Mouse (Mus musculus) spleen, adult 2 months (tissue): ENCODE data around the gene Slc27a2. TPM values are rescaled to one million over a fixed set of nuclear protein-coding genes. Genes with fewer than 3 reads are reported as not detected.

Experiments used
- DNase-seq, 2 experiments: peaks; one replicate each; pipeline versions ENCODE4 v3.0.0 to v3.0.0-alpha.2; 2012 to 2021; ENCODE audit warnings: low spot score in 2 of 2, low read depth in 1 of 2
- H3K27ac ChIP-seq: fragments of 200-500 bp; 2 replicates; pipeline ENCODE4 v1.5.1; 2012; ENCODE audit warnings: low read length, inconsistent platforms; ENCODE audit not compliant: insufficient read depth
- H3K27me3 ChIP-seq: fragments of 200-500 bp; 2 replicates; pipeline ENCODE4 v1.6.1; 2012; ENCODE audit warnings: mild to moderate bottlenecking, moderate library complexity, low read length, inconsistent platforms; ENCODE audit not compliant: control insufficient read depth, insufficient read depth
- H3K36me3 ChIP-seq: fragments of 200-500 bp; 2 replicates; pipeline ENCODE4 v1.6.1; 2012; ENCODE audit warnings: mild to moderate bottlenecking, low read length, inconsistent platforms; ENCODE audit not compliant: control insufficient read depth, insufficient read depth
- H3K4me1 ChIP-seq: fragments of 200-500 bp; 2 replicates; pipeline ENCODE4 v1.6.1; 2011; ENCODE audit warnings: inconsistent platforms; ENCODE audit not compliant: control insufficient read depth, insufficient read depth, insufficient read length
- H3K4me3 ChIP-seq: fragments of 200-500 bp; 2 replicates; pipeline ENCODE4 v1.5.1; 2011; ENCODE audit warnings: mild to moderate bottlenecking, inconsistent platforms; ENCODE audit not compliant: insufficient read depth, insufficient read length; ENCODE audit errors: extremely low read depth
- CTCF ChIP-seq: fragments of 200-500 bp; IDR thresholded peaks from 2 replicates; pipeline ENCODE4 v1.5.1; 2011; ENCODE audit warnings: mild to moderate bottlenecking, inconsistent platforms; ENCODE audit not compliant: insufficient read depth, insufficient read length, insufficient replicate concordance; ENCODE audit errors: extremely low read depth
- POLR2A ChIP-seq: fragments of 200-500 bp; IDR thresholded peaks from 2 replicates; pipeline ENCODE4 v1.6.1; 2011; ENCODE audit warnings: low read depth, low read length, inconsistent platforms
- WGBS: fragments of 180-500 bp; shearing (Covaris S2); methylation state at CpG from one replicate; pipeline ENCODE4 v1.1.7; 2018; 5-methylcytosine and 5-hydroxymethylcytosine counted together
- polyA plus RNA-seq: library from polyadenylated mRNA; depleted of rRNA; stranded (reverse); fragments of >200 nt; gene quantifications from 2 replicates; pipeline ENCODE4 v1.2.3, GENCODE M21; 2012

Gene Slc27a2
- polyA plus RNA-seq, 1 experiment, result 0.57 TPM

DNA sequence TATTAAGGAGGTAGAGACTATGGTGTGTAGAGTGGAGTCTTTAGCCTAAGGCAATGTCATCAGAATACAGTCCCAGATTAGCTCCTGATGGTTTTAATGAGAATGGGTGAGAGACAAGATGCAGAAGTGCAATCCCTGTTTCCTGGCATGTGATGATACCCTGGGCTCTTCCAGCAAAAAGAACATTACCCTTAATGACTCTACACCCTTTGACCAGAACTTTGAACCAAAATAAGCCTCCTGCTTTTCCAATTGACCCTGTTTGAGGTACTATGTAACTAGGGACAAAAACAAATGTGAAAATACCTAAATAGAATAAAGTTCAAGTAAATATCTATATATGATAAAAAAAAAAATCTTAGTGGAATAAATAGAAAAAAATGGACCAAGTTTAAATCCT, 14.6 kb upstream of the Slc27a2 start:
- Histone ChIP-seq H3K4me3 (no peak overlapping the region), H3K27ac (no peak overlapping the region), H3K4me1 (no peaks in the 10 kb centered on the region), H3K27me3 (no peaks in the 10 kb centered on the region), H3K36me3 (no peaks in the 10 kb centered on the region)
- TF ChIP-seq CTCF, result no peak
- TF ChIP-seq POLR2A, result no peak
- DNase-seq, result no peak

DNA sequence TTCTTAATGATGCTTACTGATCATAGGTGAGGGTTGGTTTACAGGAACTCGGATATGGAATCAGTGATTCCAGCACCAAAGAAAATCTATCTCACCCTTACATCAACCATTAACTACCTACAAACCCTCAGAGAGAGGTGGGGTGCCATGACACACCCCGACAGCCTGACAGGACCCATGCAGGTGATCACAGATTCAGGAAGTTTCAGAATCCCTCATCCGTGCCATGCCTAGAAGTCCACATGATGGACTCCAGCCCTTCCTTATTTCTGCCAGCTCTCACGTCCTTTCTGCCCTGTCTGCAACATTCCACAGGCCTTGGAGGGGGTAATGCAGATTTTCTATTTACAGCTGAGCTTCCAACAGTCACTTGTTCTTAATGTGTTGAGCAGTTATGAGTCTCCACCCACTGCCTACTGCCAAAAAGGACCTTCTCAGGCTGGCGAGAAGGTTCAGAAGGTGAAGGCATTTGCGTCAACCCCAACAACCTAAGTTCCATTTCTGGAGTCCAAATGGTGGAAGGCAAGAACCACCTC, 11.7 kb upstream of the Slc27a2 start:
- Histone ChIP-seq H3K36me3 (no peaks in the 10 kb centered on the region), H3K27ac (no peak overlapping the region), H3K4me1 (no peaks in the 10 kb centered on the region), H3K27me3 (no peaks in the 10 kb centered on the region), H3K4me3 (no peak overlapping the region)
- WGBS, result 86% methylated on average over 6 of the region's 6 CpGs
- no peak for DNase-seq
- TF ChIP-seq POLR2A, result no peak
- no peak for TF ChIP-seq CTCF

DNA sequence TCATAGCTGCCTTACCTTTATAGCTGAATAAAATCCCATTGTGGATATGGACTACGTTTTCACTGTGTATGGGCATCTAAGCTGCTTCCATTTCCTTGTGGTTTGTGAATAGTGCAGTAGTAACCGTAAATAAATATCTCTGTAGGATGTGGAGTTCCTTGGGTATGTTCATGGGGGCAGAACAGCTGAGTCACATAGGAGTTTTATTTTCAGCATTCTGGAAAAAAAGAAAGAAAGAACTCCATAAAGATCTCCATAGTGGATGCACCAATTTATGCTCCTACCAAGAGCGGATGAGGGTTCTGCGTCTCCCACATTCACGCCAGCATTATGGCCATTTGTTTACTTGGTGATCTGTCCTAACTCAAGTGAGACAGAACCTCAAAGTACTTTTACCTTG, 10.0 kb upstream of the Slc27a2 start:
- H3K4me1 ChIP-seq, result no peaks in the 10 kb centered on the region

DNA sequence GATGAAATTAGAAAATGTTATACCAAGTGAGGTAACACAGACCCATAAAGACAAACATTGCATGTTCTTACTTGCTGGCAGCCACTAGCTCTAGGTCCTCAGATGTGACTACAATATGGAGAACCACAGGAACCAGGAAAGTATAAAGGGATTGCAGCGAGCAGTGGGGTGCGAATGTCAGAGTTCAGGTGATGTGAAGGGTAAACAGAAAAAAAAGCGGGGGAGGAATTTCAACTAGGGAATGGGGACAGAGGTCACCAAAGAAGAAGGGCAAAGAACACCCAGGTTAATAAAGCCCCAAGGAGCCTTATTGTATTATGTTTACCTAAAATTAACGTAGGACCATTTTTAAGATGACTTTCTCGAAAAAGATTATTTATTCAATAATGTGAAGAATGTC, 6.9 kb upstream of the Slc27a2 start:
- TF ChIP-seq POLR2A (no peak), CTCF (no peak)
- Histone ChIP-seq H3K4me1 (no peaks in the 10 kb centered on the region), H3K4me3 (no peak overlapping the region), H3K27ac (no peak overlapping the region), H3K27me3 (no peaks in the 10 kb centered on the region), H3K36me3 (no peaks in the 10 kb centered on the region)
- no peak for DNase-seq
- WGBS, result 91% methylated on average over 5 of the region's 5 CpGs

More for the DNA sequence above, 10.0 kb upstream of the Slc27a2 start:
- no peaks in the 10 kb centered on the region for H3K27me3 ChIP-seq
- H3K36me3 ChIP-seq, result no peaks in the 10 kb centered on the region
- no peak for TF ChIP-seq POLR2A
- no peak for TF ChIP-seq CTCF
- no peak overlapping the region for H3K4me3 ChIP-seq
- 80% methylated on average over 5 of the region's 5 CpGs for WGBS
- no peak overlapping the region for H3K27ac ChIP-seq
- DNase-seq, result no peak

DNA sequence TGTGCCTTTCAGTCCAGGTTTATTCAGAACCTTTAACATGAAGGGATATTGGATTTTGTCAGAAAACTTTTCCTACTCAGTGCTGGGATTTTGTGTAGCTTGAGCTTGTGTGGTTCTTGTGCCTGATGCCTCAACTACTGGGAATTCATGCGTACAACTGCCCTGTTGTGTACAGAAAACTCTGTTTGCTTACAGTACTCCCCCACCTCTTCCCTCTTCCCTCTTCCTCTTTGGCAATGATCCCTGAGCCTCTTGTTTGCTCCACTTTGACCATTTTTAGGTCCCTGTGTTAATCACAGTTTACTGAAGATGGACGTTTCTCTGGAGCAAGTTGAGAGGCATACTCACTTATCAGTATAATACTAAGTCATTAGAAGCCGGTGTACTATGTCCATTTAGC, 5.8 kb upstream of the Slc27a2 start:
- TF ChIP-seq CTCF, result no peak
- TF ChIP-seq POLR2A, result no peak
- 83% methylated on average over 3 of the region's 3 CpGs for WGBS
- Histone ChIP-seq H3K4me1 (no peaks in the 10 kb centered on the region), H3K4me3 (no peak overlapping the region), H3K27ac (no peak overlapping the region), H3K27me3 (no peaks in the 10 kb centered on the region), H3K36me3 (no peaks in the 10 kb centered on the region)
- DNase-seq, result no peak

DNA sequence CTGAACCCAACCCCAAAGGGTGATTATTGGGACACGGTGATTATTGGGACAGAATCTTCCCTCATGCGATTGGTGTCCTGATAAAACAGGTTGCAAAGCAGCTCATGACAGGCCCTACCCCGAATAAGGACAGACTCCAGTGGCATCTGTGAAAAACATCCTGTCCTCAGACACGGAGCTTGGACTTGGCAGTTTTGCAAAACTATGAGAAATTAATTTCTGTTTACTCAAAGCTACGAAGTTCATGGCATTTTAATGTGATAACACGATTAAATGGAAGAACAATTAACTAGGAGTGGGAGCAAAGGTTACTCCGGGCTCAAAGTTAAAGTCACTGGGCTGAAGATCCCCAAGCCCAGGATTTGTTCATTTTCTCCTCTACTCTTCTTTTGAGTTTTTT, 2.5 kb upstream of the Slc27a2 start:
- no peak for DNase-seq

DNA sequence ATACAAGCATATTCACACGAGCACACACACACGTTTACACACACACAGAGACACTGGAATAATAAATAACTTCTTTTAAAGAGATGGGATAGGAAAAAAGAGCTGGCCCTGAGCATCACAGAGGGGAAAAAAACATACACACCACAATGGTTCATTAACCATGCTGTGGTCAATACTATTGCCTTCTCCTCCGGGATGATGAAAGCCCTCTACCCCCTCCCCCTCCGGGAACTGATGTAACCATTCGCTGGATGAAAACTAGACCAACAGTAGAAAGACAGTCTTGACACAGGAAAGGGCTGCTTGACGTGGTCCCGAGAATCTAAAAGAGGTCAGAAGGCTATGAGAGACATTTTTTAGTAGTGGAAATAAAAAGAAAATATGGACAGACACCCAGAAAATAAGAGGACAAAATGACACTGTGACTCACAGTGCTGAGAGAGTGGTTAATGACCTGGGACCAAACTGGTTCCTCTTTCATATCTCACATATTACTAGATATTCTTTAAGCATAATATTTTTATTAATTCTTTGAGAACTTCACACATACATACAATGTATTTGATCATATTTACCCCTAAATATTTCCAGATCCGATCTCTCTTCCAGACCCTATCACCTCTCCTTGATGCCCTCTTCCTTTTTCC, 840 bp upstream of the Slc27a2 start:
- peaks cover 5% of the 10 kb centered on the region; the same call in 1 of the 2 replicates for H3K27me3 ChIP-seq
- H3K4me1 ChIP-seq, result peaks cover 8% of the 10 kb centered on the region
- no peak overlapping the region for H3K27ac ChIP-seq
- no peak for DNase-seq
- WGBS, result 69% methylated on average over 8 of the region's 8 CpGs
- no peaks in the 10 kb centered on the region for H3K36me3 ChIP-seq
- TF ChIP-seq CTCF, result no peak
- no peak for TF ChIP-seq POLR2A
- H3K4me3 ChIP-seq, result no peak overlapping the region

More for the DNA sequence above, 2.5 kb upstream of the Slc27a2 start:
- no peak for TF ChIP-seq CTCF
- TF ChIP-seq POLR2A, result no peak
- H3K4me1 ChIP-seq, result peaks cover 8% of the 10 kb centered on the region
- 76% methylated on average over 7 of the region's 7 CpGs for WGBS
- no peaks in the 10 kb centered on the region for H3K36me3 ChIP-seq
- no peak overlapping the region for H3K27ac ChIP-seq
- H3K27me3 ChIP-seq, result peaks cover 5% of the 10 kb centered on the region; the same call in 1 of the 2 replicates
- no peak overlapping the region for H3K4me3 ChIP-seq
